Mouse (Mus musculus): Measurements from ENCODE around the gene Senp1. TPM values are rescaled to one million over a fixed set of nuclear protein-coding genes. Genes with fewer than 3 reads are reported as not detected.

Gene Senp1
- total and polyA plus RNA-seq, 3 experiments = 17.1 to 61.3 (median 55.5) TPM

- TF ChIP-seq GATA2 (IDR thresholded peaks at IDR 0.05; ENCODE audit: borderline replicate concordance, low read depth, low read length) (no peak), POLR2AphosphoS5 (IDR thresholded peaks at IDR 0.05; ENCODE audit: insufficient replicate concordance, low read depth, low read length) (no peak), TAL1 (conservative IDR thresholded peaks at IDR 0.05; ENCODE audit: low read depth, low read length) (no peak), CTCF (IDR thresholded peaks at IDR 0.05; ENCODE audit: low read depth, low read length) (no peak), GATA1 (IDR thresholded peaks at IDR 0.05; ENCODE audit: borderline replicate concordance, low read length) (no peak)
- Histone ChIP-seq H3K27me3 (ENCODE audit: insufficient read depth, low read length) (no peaks in the 10 kb centered on the region), H3K4me1 (ENCODE audit: insufficient read depth, low read depth, low read length) (peaks cover 5% of the 10 kb centered on the region), H3K9me3 (replicated peaks) (no peaks in the 10 kb centered on the region), H3K36me3 (replicated peaks) (peaks cover 96% of the 10 kb centered on the region), H3K4me3 (ENCODE audit: low read depth, low read length) (no peak overlapping the region)
- ATAC-seq (ENCODE audit: extremely low read depth, insufficient number of reproducible peaks, low FRiP score, poor library complexity, severe bottlenecking) (no peak), DNase-seq (ENCODE audit: low spot score) (no peak)
Observed at GRCm38 (mm10) chr15:98134666-98135065, 41.1 kb upstream of the Senp1 start.

- no peaks in the 10 kb centered on the region for H3K9me3 ChIP-seq (replicated peaks)
- H3K27me3 ChIP-seq (ENCODE audit: insufficient read depth, low read length) = no peaks in the 10 kb centered on the region
- no peak for ATAC-seq (ENCODE audit: extremely low read depth, insufficient number of reproducible peaks, low FRiP score, poor library complexity, severe bottlenecking)
- H3K4me3 ChIP-seq (ENCODE audit: low read depth, low read length) = no peak overlapping the region
- DNase-seq (ENCODE audit: low spot score) = no peak
- TF ChIP-seq GATA2 (IDR thresholded peaks at IDR 0.05; ENCODE audit: borderline replicate concordance, low read depth, low read length) (no peak), TAL1 (conservative IDR thresholded peaks at IDR 0.05; ENCODE audit: low read depth, low read length) (no peak), POLR2AphosphoS5 (IDR thresholded peaks at IDR 0.05; ENCODE audit: insufficient replicate concordance, low read depth, low read length) (no peak), GATA1 (IDR thresholded peaks at IDR 0.05; ENCODE audit: borderline replicate concordance, low read length) (no peak), CTCF (IDR thresholded peaks at IDR 0.05; ENCODE audit: low read depth, low read length) (no peak)
- peaks cover 96% of the 10 kb centered on the region for H3K36me3 ChIP-seq (replicated peaks)
- no peaks in the 10 kb centered on the region for H3K4me1 ChIP-seq (ENCODE audit: insufficient read depth, low read depth, low read length)
Observed at GRCm38 (mm10) chr15:98134034-98134433, 40.5 kb upstream of the Senp1 start.

GRCm38 (mm10) chr15:98133471-98133870 lies 39.9 kb upstream of the Senp1 start:
- ATAC-seq (ENCODE audit: extremely low read depth, insufficient number of reproducible peaks, low FRiP score, poor library complexity, severe bottlenecking) = no peak
- TF ChIP-seq GATA1 (IDR thresholded peaks at IDR 0.05; ENCODE audit: borderline replicate concordance, low read length) = no peak
- no peak for TF ChIP-seq POLR2AphosphoS5 (IDR thresholded peaks at IDR 0.05; ENCODE audit: insufficient replicate concordance, low read depth, low read length)
- no peak for TF ChIP-seq TAL1 (conservative IDR thresholded peaks at IDR 0.05; ENCODE audit: low read depth, low read length)
- TF ChIP-seq GATA2 (IDR thresholded peaks at IDR 0.05; ENCODE audit: borderline replicate concordance, low read depth, low read length) = no peak
- TF ChIP-seq CTCF (IDR thresholded peaks at IDR 0.05; ENCODE audit: low read depth, low read length) = no peak
- Histone ChIP-seq H3K9me3 (replicated peaks) (no peaks in the 10 kb centered on the region), H3K36me3 (replicated peaks) (peaks cover 96% of the 10 kb centered on the region), H3K27me3 (ENCODE audit: insufficient read depth, low read length) (no peaks in the 10 kb centered on the region), H3K4me3 (ENCODE audit: low read depth, low read length) (no peak overlapping the region), H3K4me1 (ENCODE audit: insufficient read depth, low read depth, low read length) (no peaks in the 10 kb centered on the region)
- no peak for DNase-seq (ENCODE audit: low spot score)

- no peaks in the 10 kb centered on the region for H3K4me1 ChIP-seq (ENCODE audit: insufficient read depth, low read depth, low read length)
- no peak overlapping the region for H3K4me3 ChIP-seq (ENCODE audit: low read depth, low read length)
- TF ChIP-seq GATA1 (IDR thresholded peaks at IDR 0.05; ENCODE audit: borderline replicate concordance, low read length) = no peak
- no peak for TF ChIP-seq TAL1 (conservative IDR thresholded peaks at IDR 0.05; ENCODE audit: low read depth, low read length)
- no peak for TF ChIP-seq POLR2AphosphoS5 (IDR thresholded peaks at IDR 0.05; ENCODE audit: insufficient replicate concordance, low read depth, low read length)
- no peak for TF ChIP-seq GATA2 (IDR thresholded peaks at IDR 0.05; ENCODE audit: borderline replicate concordance, low read depth, low read length)
- no peak for TF ChIP-seq CTCF (IDR thresholded peaks at IDR 0.05; ENCODE audit: low read depth, low read length)
- DNase-seq (ENCODE audit: low spot score) = no peak
- H3K36me3 ChIP-seq (replicated peaks) = peaks cover 99% of the 10 kb centered on the region
- H3K27me3 ChIP-seq (ENCODE audit: insufficient read depth, low read length) = no peaks in the 10 kb centered on the region
- no peaks in the 10 kb centered on the region for H3K9me3 ChIP-seq (replicated peaks)
- ATAC-seq (ENCODE audit: extremely low read depth, insufficient number of reproducible peaks, low FRiP score, poor library complexity, severe bottlenecking) = no peak
Observed at GRCm38 (mm10) chr15:98131942-98132655, 38.6 kb upstream of the Senp1 start.

- no peak for TF ChIP-seq GATA2 (IDR thresholded peaks at IDR 0.05; ENCODE audit: borderline replicate concordance, low read depth, low read length)
- TF ChIP-seq GATA1 (IDR thresholded peaks at IDR 0.05; ENCODE audit: borderline replicate concordance, low read length) = no peak
- no peak for TF ChIP-seq POLR2AphosphoS5 (IDR thresholded peaks at IDR 0.05; ENCODE audit: insufficient replicate concordance, low read depth, low read length)
- no peak for TF ChIP-seq TAL1 (conservative IDR thresholded peaks at IDR 0.05; ENCODE audit: low read depth, low read length)
- no peak for TF ChIP-seq CTCF (IDR thresholded peaks at IDR 0.05; ENCODE audit: low read depth, low read length)
- no peak for DNase-seq (ENCODE audit: low spot score)
- no peak overlapping the region for H3K4me3 ChIP-seq (ENCODE audit: low read depth, low read length)
- peaks cover 99% of the 10 kb centered on the region for H3K36me3 ChIP-seq (replicated peaks)
- no peaks in the 10 kb centered on the region for H3K27me3 ChIP-seq (ENCODE audit: insufficient read depth, low read length)
- H3K4me1 ChIP-seq (ENCODE audit: insufficient read depth, low read depth, low read length) = no peaks in the 10 kb centered on the region
- H3K9me3 ChIP-seq (replicated peaks) = no peaks in the 10 kb centered on the region
- no peak for ATAC-seq (ENCODE audit: extremely low read depth, insufficient number of reproducible peaks, low FRiP score, poor library complexity, severe bottlenecking)
Observed at GRCm38 (mm10) chr15:98131451-98131850, 37.9 kb upstream of the Senp1 start.

- H3K9me3 ChIP-seq (replicated peaks) = no peaks in the 10 kb centered on the region
- H3K36me3 ChIP-seq (replicated peaks) = peaks cover 99% of the 10 kb centered on the region
- H3K27me3 ChIP-seq (ENCODE audit: insufficient read depth, low read length) = no peaks in the 10 kb centered on the region
- no peak for ATAC-seq (ENCODE audit: extremely low read depth, insufficient number of reproducible peaks, low FRiP score, poor library complexity, severe bottlenecking)
- H3K4me1 ChIP-seq (ENCODE audit: insufficient read depth, low read depth, low read length) = no peaks in the 10 kb centered on the region
- DNase-seq (ENCODE audit: low spot score) = no peak
- no peak for TF ChIP-seq CTCF (IDR thresholded peaks at IDR 0.05; ENCODE audit: low read depth, low read length)
- no peak for TF ChIP-seq TAL1 (conservative IDR thresholded peaks at IDR 0.05; ENCODE audit: low read depth, low read length)
- TF ChIP-seq GATA1 (IDR thresholded peaks at IDR 0.05; ENCODE audit: borderline replicate concordance, low read length) = no peak
- no peak for TF ChIP-seq GATA2 (IDR thresholded peaks at IDR 0.05; ENCODE audit: borderline replicate concordance, low read depth, low read length)
- TF ChIP-seq POLR2AphosphoS5 (IDR thresholded peaks at IDR 0.05; ENCODE audit: insufficient replicate concordance, low read depth, low read length) = no peak
- no peak overlapping the region for H3K4me3 ChIP-seq (ENCODE audit: low read depth, low read length)
Observed at GRCm38 (mm10) chr15:98131001-98131400, 37.5 kb upstream of the Senp1 start.
